Mouse (Mus musculus): ENCODE measurements around the gene Fars2.

- TF ChIP-seq POLR2A (IDR thresholded peaks at IDR 0.05; ENCODE audit: borderline replicate concordance, insufficient read depth, low read length) (no peak), CTCF (IDR thresholded peaks at IDR 0.05; ENCODE audit: borderline replicate concordance, insufficient read depth, low read depth, low read length) (no peak)
Observed at GRCm38 (mm10) chr13:36105591-36105990, 11.6 kb upstream of the Fars2 start.
